Mouse (Mus musculus) embryonic facial prominence, embryonic 14.5 days (tissue): ENCODE results near the gene Slc13a4. TPM values are rescaled to one million over a fixed set of nuclear protein-coding genes. Genes with fewer than 3 reads are reported as not detected.
A peak's percentile ranks its signal among the peaks of the same experiment; 100 is the strongest.

ENCODE experiments used
- ATAC-seq: fragments of 200-750 bp; cut with Nextera tagmentation; 2 replicates; pipeline ENCODE4 v1.8.0; 2017; ENCODE audit warnings: low read depth, moderate number of reproducible peaks, moderate TSS enrichment
- DNase-seq: peaks from one replicate; pipeline ENCODE4 v3.0.0-alpha.2; 2015; ENCODE audit warnings: low spot score
- H3K27ac ChIP-seq: fragments of 300-500 bp; sonication (generic); replicated peaks from 2 replicates; pipeline ENCODE4 v1.5.1; 2014; ENCODE audit warnings: low read depth, mild to moderate bottlenecking, low read length, moderate library complexity
- H3K27me3 ChIP-seq: fragments of 300-500 bp; sonication (generic); replicated peaks from 2 replicates; pipeline ENCODE4 v1.6.1; 2014; ENCODE audit warnings: low read length; ENCODE audit not compliant: control insufficient read depth, insufficient read depth
- H3K36me3 ChIP-seq: fragments of 300-500 bp; sonication (generic); 2 replicates; pipeline ENCODE4 v1.6.1; 2014; ENCODE audit warnings: low read length, mixed read lengths; ENCODE audit not compliant: control insufficient read depth, insufficient read depth
- H3K4me1 ChIP-seq: fragments of 300-500 bp; sonication (generic); 2 replicates; pipeline ENCODE4 v1.6.1; 2014; ENCODE audit warnings: antibody characterized with exemption, low read length; ENCODE audit not compliant: control insufficient read depth, insufficient read depth
- H3K4me2 ChIP-seq: fragments of 300-500 bp; sonication (generic); 2 replicates; pipeline ENCODE4 v1.6.1; 2014; ENCODE audit warnings: low read depth, mild to moderate bottlenecking, low read length, moderate library complexity, mixed read lengths
- H3K4me3 ChIP-seq: fragments of 300-500 bp; sonication (generic); 2 replicates; pipeline ENCODE4 v1.5.1; 2014; ENCODE audit warnings: low read depth, mild to moderate bottlenecking, low read length
- H3K9ac ChIP-seq: fragments of 300-500 bp; sonication (generic); 2 replicates; pipeline ENCODE4 v1.6.1; 2014; ENCODE audit warnings: low read depth, mild to moderate bottlenecking, low read length, moderate library complexity, mixed read lengths
- H3K9me3 ChIP-seq: fragments of 300-500 bp; sonication (generic); 2 replicates; pipeline ENCODE4 v1.6.1; 2016; ENCODE audit warnings: low read length; ENCODE audit not compliant: control insufficient read depth
- WGBS: fragments of 180-500 bp; shearing (Covaris S2); extraction: QIAGEN DNeasy Blood & Tissue Kit; methylation state at CpG from one replicate; pipeline ENCODE4 v1.1.7; 2014; 5-methylcytosine and 5-hydroxymethylcytosine counted together
- polyA plus RNA-seq: library from polyadenylated mRNA; unstranded; fragments of >200 nt; fragmentation: Nextera tagmentation; extraction: Ambion mirVana; gene quantifications from 2 replicates; pipeline ENCODE4 v1.2.1, GENCODE M21; 2014

Slc13a4 gene
- polyA plus RNA-seq, 1 experiment from 2014 or later: 2.5 TPM

DNA sequence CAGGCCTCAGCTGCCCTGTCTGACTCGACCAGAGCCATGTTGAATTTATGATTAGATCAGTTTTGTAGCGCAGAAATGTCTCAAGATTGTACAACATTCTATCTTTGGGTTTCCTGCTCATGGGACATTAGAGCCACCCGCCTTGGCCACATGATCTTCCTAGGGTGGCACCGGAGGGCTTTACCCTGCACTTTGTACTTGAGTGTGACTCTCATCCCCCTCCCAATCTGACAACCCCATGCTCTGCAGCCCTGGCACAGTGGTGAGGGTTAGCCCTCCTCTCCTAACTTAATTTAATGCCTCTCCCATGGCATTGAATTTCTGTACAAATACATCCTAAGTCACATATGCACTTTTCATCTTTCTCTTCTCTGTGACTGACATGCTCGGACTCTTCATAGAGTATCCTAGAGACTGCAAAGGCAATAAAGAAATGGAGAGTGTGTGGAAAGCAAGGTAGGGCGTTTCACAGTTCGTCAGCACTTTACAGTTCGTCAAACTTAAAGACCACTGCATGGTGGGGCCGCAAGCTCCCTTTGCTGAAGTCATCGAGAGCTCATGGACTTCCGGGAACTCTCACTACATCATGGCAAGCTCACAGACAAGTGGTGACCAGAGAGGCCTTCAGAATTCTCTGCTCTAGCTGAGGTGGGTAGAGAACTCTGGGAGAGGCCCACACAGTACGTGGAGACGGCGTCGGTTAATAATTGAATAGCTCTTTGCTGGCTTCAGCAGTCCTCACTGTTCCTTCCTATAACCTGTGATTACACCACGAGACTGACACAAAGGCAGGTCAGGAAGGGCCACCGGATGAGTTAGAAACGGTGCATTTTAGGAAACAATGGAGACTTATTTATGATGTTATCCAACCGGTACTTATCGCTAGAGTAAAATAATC, 35.8 kb downstream of the Slc13a4 start:
- Histone ChIP-seq H3K9me3 (no peaks in the 10 kb centered on the region), H3K4me3 (no peak overlapping the region), H3K36me3 (no peaks in the 10 kb centered on the region), H3K4me1 (no peaks in the 10 kb centered on the region), H3K9ac (no peak overlapping the region), H3K27me3 (no peaks in the 10 kb centered on the region), H3K27ac (no peak overlapping the region), H3K4me2 (no peak overlapping the region)
- no peak for ATAC-seq
- 88% methylated on average over 20 of the region's 20 CpGs for WGBS
- no peak for DNase-seq

DNA sequence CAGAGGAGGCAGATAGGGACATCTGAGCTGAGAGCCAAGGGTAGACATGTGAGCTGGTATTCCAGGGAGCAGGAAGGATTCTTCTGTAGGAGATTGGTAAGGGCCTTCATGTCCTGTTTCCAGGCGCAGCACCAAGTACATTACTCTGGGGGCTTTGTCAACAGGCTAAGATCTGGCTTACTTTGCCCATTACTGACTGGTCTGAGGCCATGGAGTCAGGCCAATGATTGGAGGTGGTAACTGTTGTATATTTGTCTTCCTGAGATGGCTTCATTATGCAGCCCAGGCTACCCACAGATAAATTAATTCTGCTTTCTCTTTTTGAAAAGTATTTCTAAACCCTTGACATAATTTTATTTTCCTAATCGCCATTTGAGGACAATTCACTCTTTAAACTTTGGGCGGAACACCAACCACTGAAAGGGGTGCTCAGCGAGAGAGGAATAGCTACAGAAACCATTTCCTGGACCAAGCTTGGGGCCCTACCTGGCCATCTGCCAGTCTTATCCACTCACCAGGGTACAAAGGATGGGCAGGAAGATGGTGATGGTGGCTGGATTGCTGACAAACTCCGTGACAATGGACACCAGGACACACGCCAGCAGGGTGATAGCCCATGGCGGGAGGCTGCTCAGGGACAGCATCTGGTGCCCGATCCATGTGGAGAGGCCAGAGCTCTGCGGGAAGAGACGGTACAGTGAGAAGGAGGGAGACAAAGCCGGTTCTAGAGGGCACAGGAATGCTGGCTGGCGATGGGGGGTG, 36.7 kb downstream of the Slc13a4 start:
- DNase-seq: no peak
- no peak overlapping the region for H3K9ac ChIP-seq
- no peak overlapping the region for H3K4me2 ChIP-seq
- ATAC-seq: no peak
- H3K4me3 ChIP-seq: no peak overlapping the region
- WGBS: 87% methylated on average over 12 of the region's 12 CpGs
- H3K9me3 ChIP-seq: no peaks in the 10 kb centered on the region
- no peak overlapping the region for H3K27ac ChIP-seq
- no peaks in the 10 kb centered on the region for H3K27me3 ChIP-seq
- H3K36me3 ChIP-seq: no peaks in the 10 kb centered on the region
- no peaks in the 10 kb centered on the region for H3K4me1 ChIP-seq

DNA sequence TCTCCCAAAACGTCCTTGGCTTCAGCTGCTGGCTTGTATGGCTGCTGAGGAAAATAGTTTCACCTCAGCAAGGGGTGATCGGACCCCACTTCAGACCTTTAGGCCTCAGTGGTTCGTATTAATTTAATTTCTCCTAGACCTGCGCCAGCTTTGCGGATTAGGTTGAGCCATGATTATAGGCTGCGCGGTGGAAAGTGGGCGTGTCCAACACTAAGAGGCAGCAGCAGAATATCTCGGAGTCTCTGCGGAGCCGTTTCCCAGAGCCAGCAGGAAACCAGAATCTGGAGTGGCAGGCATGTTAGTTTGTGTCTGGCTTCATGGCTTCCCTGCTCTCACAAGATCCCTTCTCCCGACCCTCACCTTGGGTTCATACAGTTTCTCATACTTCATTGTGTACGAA, 38.3 kb downstream of the Slc13a4 start:
- Histone ChIP-seq H3K36me3 (no peaks in the 10 kb centered on the region), H3K27me3 (no peaks in the 10 kb centered on the region), H3K27ac (no peak overlapping the region), H3K4me2 (no peak overlapping the region), H3K4me3 (no peak overlapping the region), H3K4me1 (no peaks in the 10 kb centered on the region), H3K9ac (no peak overlapping the region), H3K9me3 (no peaks in the 10 kb centered on the region)
- WGBS: 85% methylated on average over 13 of the region's 13 CpGs
- ATAC-seq (peak; percentile 63; the same call in 1 of the 2 replicates), DNase-seq (peak; percentile 41)

DNA sequence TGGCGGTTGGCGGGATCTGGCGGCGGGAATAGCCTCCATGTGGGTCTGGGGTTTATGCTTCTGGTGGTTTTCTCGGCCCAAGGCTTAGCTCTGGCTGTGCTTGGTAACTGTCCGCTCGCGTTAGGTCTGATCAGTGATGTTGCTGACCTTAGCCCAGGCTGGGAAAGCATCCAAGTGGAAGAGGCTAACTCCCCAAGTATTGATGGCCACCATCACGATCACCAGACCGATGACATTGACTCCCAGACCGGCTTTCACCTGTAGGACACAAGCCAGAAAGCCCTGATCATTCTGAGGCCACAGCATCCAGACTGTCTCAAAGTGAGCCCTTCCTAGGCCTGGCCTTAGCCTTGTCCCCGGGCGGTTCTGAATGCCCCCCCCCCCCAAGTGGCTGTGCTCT, 39.2 kb downstream of the Slc13a4 start:
- Histone ChIP-seq H3K9ac (no peak overlapping the region), H3K4me3 (no peak overlapping the region), H3K36me3 (peaks cover under 1% of the 10 kb centered on the region), H3K27ac (no peak overlapping the region), H3K4me2 (no peak overlapping the region), H3K27me3 (no peaks in the 10 kb centered on the region), H3K4me1 (no peaks in the 10 kb centered on the region), H3K9me3 (no peaks in the 10 kb centered on the region)
- DNase-seq (no peak), ATAC-seq (no peak)
- over 99% methylated on average over 13 of the region's 13 CpGs for WGBS

DNA sequence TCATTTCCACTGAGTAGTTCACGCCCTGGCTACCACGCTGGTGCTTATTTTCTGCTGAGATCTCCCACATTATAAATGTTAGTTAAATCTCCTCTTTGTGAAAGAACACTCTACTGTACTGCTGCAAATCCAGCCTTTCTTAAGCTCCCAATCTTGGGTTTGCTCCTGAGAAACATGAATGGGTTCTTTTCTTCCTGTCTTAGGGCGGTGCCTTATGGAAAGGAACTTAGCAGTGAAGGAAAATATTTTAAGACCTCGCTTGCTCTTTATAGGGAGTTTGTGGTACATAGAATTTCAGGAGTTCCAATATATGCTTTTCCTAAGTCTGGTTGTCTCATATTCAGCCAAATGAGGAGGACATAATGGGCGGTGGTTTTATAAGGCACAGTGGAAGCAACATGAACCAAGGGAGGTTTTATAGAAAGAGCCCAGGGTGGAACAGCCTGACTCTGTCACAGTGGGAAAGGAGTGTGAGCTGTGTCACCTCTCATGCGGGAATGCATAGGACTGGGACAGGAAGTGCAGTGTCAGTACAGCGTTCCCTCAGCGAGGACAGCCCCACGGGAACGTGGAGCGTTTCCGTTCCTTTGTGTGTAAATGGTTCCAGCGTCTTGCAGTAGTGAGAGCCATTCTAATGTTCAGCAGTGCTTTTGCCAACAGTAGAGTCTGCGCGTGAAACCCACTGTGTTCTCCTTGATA, 42.2 kb downstream of the Slc13a4 start:
- DNase-seq (peak; percentile 33), ATAC-seq (no peak)
- Histone ChIP-seq H3K36me3 (peaks cover 30% of the 10 kb centered on the region), H3K4me1 (no peaks in the 10 kb centered on the region), H3K4me2 (no peak overlapping the region), H3K4me3 (no peak overlapping the region), H3K27me3 (no peaks in the 10 kb centered on the region), H3K27ac (peak overlapping the region; percentile 46), H3K9me3 (no peaks in the 10 kb centered on the region), H3K9ac (no peak overlapping the region)
- 77% methylated on average over 15 of the region's 15 CpGs for WGBS

DNA sequence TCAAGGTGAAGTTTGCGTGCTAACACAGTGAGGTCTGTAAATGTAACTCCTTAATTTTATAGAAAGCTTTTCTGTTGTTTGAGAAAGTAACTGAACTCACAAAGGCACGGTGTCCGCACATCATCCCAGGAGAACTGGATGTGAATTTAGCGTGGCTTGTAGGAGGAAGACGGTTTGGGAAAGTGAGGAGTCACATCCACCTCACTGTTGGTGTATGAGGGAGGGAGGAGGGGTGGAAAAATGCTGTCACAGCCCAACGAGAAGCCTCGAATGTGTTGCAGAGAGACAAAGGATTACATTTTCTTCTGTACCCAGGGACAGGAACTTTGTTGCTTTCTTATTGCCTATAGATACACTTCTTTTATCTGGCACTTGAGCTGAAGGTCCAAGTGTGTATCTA, 47.4 kb downstream of the Slc13a4 start:
- peaks cover 29% of the 10 kb centered on the region for H3K4me1 ChIP-seq
- 74% methylated on average over 7 of the region's 7 CpGs for WGBS

DNA sequence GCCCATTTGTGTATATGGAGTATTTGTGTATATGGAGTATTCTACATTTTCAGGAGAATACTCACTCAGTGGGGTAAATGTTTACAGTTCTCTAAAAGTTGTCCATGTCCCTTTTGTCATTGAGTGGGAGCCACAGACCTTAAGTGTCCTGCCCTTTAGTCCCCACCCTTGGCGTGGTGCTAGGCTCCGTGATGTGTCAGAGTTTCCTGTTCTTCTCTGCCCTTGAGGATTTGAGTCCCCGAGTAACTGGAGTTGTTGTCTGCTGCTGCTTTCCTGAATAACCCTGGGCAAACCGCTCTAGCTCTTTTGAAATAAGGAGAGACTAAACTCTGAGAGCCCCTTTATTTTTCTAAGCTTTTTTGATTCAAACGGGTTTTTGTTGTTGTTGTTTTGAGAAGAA, 48.4 kb downstream of the Slc13a4 start:
- H3K36me3 ChIP-seq: peaks cover 32% of the 10 kb centered on the region
- ATAC-seq (no peak), DNase-seq (no peak)
- WGBS: 76% methylated on average over 5 of the region's 5 CpGs
- H3K9ac ChIP-seq: no peak overlapping the region
- H3K27me3 ChIP-seq: no peaks in the 10 kb centered on the region
- peaks cover 39% of the 10 kb centered on the region for H3K4me1 ChIP-seq
- H3K9me3 ChIP-seq: no peaks in the 10 kb centered on the region
- H3K4me2 ChIP-seq: no peak overlapping the region
- no peak overlapping the region for H3K4me3 ChIP-seq
- H3K27ac ChIP-seq: no peak overlapping the region

More for the DNA sequence above, 47.4 kb downstream of the Slc13a4 start:
- Histone ChIP-seq H3K4me3 (no peak overlapping the region), H3K27ac (no peak overlapping the region), H3K27me3 (no peaks in the 10 kb centered on the region), H3K9ac (no peak overlapping the region), H3K4me2 (no peak overlapping the region), H3K36me3 (peaks cover 32% of the 10 kb centered on the region), H3K9me3 (no peaks in the 10 kb centered on the region)
- DNase-seq (no peak), ATAC-seq (no peak)

DNA sequence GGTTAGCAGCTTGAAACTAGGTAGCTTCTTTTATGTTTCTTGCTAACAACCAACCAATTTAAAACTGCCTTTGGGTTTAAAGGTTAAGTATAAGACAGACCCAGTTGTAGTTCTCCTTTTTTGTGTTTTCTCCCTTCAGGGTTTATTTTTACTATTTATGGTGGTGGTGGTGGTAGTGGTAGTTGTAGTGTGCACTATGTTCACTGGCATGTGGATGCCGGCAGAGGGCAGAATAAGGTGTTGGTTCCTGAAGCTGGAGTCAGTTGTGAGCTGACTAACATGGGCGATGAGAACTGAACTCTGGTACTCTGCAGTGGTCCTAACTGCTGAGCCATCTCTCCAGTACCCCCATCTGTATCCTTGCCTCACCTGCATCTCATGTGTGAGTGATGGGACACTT, 49.0 kb downstream of the Slc13a4 start:
- WGBS: 94% methylated on average over 2 of the region's 2 CpGs

More for the DNA sequence above, 49.0 kb downstream of the Slc13a4 start:
- Histone ChIP-seq H3K4me2 (no peak overlapping the region), H3K9me3 (no peaks in the 10 kb centered on the region), H3K4me3 (no peak overlapping the region), H3K36me3 (peaks cover 32% of the 10 kb centered on the region), H3K9ac (no peak overlapping the region), H3K27ac (no peak overlapping the region), H3K27me3 (no peaks in the 10 kb centered on the region), H3K4me1 (peaks cover 45% of the 10 kb centered on the region)
- ATAC-seq (no peak), DNase-seq (no peak)
